In genomic region chr10:15791473-15792269, GRCm38 (mm10) we compare ENCODE assay signal across 29 mouse cellular contexts.
DNase-seq lines count a peak whose midpoint lies in the region; ATAC-seq and TF ChIP-seq lines count a peak whose summit lies in the region.
"Had no signal": no experiment of that assay in that cellular context is flagged by ENCODE, and none has a peak within 500 bp of the region (broad histone marks: within the 10 kb centered on the region; RNA-seq: fewer than 3 reads in every experiment).

No protein-coding gene starts in this region.

- H3K36me3 ChIP-seq in midbrain, embryonic 10.5 days = no peaks in the 10 kb centered on the region
- H3K36me3 ChIP-seq in midbrain, embryonic 15.5 days (replicated peaks) = no peaks in the 10 kb centered on the region
- H3K36me3 ChIP-seq in E14TG2a.4 (ENCODE audit: insufficient read depth, low read length) (no peaks in the 10 kb centered on the region), ES-Bruce4 (ENCODE audit: control insufficient read depth, insufficient read depth, low read length, poor library complexity, severe bottlenecking) (no peaks in the 10 kb centered on the region)
- H3K36me3 ChIP-seq: embryonic facial prominence, embryonic 10.5 days; embryonic facial prominence, embryonic 13.5 days; forebrain, embryonic 12.5 days; heart, embryonic 15.5 days; hindbrain, embryonic 10.5 days; hindbrain, embryonic 13.5 days; intestine, embryonic 15.5 days had no signal

- no peak overlapping the region for H3K4me3 ChIP-seq in midbrain, embryonic 10.5 days
- H3K4me3 ChIP-seq in midbrain, embryonic 15.5 days = no peak overlapping the region
- H3K4me3 ChIP-seq in E14TG2a.4 (replicated peaks; ENCODE audit: low read length) (peak overlapping the region; percentile 26; the same call in 1 of the 2 replicates), ES-Bruce4 (ENCODE audit: low read depth, low read length) (peak overlapping the region; percentile 52)
- H3K4me3 ChIP-seq: embryonic facial prominence, embryonic 10.5 days; embryonic facial prominence, embryonic 13.5 days; erythroblast, embryonic 14.5 days; forebrain, embryonic 12.5 days; heart, embryonic 15.5 days; hindbrain, embryonic 10.5 days; hindbrain, embryonic 13.5 days; intestine, embryonic 15.5 days had no signal

- no peak overlapping the region for H3K9ac ChIP-seq in midbrain, embryonic 15.5 days
- peak overlapping the region; percentile 32; the same call in 1 of the 2 replicates for H3K9ac ChIP-seq in ES-Bruce4 (ENCODE audit: low read depth, poor library complexity, severe bottlenecking)
- H3K9ac ChIP-seq: embryonic facial prominence, embryonic 13.5 days; forebrain, embryonic 12.5 days; heart, embryonic 15.5 days; hindbrain, embryonic 13.5 days; intestine, embryonic 15.5 days had no signal

- 0 out of 2 replicates have a peak, but pooled peaks cover 3% of the 10 kb centered on the region for H3K9me3 ChIP-seq in midbrain, embryonic 10.5 days (replicated peaks)
- no peaks in the 10 kb centered on the region for H3K9me3 ChIP-seq in midbrain, embryonic 15.5 days
- H3K9me3 ChIP-seq in E14TG2a.4 (ENCODE audit: low read length) = no peaks in the 10 kb centered on the region
- no peaks in the 10 kb centered on the region for H3K9me3 ChIP-seq in ES-Bruce4 (replicated peaks; ENCODE audit: control insufficient read depth, insufficient read depth, low read length, poor library complexity, severe bottlenecking)
- H3K9me3 ChIP-seq: embryonic facial prominence, embryonic 13.5 days; heart, embryonic 15.5 days; hindbrain, embryonic 13.5 days; intestine, embryonic 15.5 days had no signal

- no peak for ATAC-seq in midbrain, embryonic 15.5 days (replicated peaks)
- ATAC-seq: CD4-positive, CD25-positive, alpha-beta regulatory T cell, adult 4 months; forebrain, embryonic 16.5 days; hindbrain, embryonic 16.5 days; intestine, embryonic 15.5 days had no signal

- H3K27me3 ChIP-seq in midbrain, embryonic 10.5 days (ENCODE audit: low read depth, poor library complexity, severe bottlenecking) = no peaks in the 10 kb centered on the region
- no peaks in the 10 kb centered on the region for H3K27me3 ChIP-seq in midbrain, embryonic 15.5 days (replicated peaks)
- H3K27me3 ChIP-seq in E14TG2a.4 (ENCODE audit: insufficient read depth, low read length) (no peaks in the 10 kb centered on the region), ES-Bruce4 (ENCODE audit: control insufficient read depth, insufficient read depth, low read length, poor library complexity, severe bottlenecking) (no peaks in the 10 kb centered on the region)
- H3K27me3 ChIP-seq: embryonic facial prominence, embryonic 13.5 days; forebrain, embryonic 12.5 days; heart, embryonic 15.5 days; hindbrain, embryonic 13.5 days; intestine, embryonic 15.5 days had no signal

- H3K4me1 ChIP-seq in midbrain, embryonic 10.5 days = peaks cover 22% of the 10 kb centered on the region
- H3K4me1 ChIP-seq in midbrain, embryonic 15.5 days = no peaks in the 10 kb centered on the region
- H3K4me1 ChIP-seq in E14TG2a.4 (replicated peaks; ENCODE audit: low read depth, low read length) (peaks cover 14% of the 10 kb centered on the region; the same call in 1 of the 2 replicates), ES-Bruce4 (ENCODE audit: control insufficient read depth, insufficient read depth, low read length) (no peaks in the 10 kb centered on the region)
- H3K4me1 ChIP-seq: embryonic facial prominence, embryonic 10.5 days; embryonic facial prominence, embryonic 13.5 days; forebrain, embryonic 12.5 days; heart, embryonic 15.5 days; hindbrain, embryonic 10.5 days; hindbrain, embryonic 13.5 days; intestine, embryonic 15.5 days had no signal

- 0 out of 2 replicates have a peak overlapping the region, but pooled peaks have one; percentile 49 for H3K27ac ChIP-seq in midbrain, embryonic 10.5 days (replicated peaks)
- no peak overlapping the region for H3K27ac ChIP-seq in midbrain, embryonic 15.5 days
- H3K27ac ChIP-seq in ES-Bruce4 (ENCODE audit: insufficient read depth, low read length) = peak overlapping the region; percentile 83
- H3K27ac ChIP-seq: embryonic facial prominence, embryonic 10.5 days; embryonic facial prominence, embryonic 13.5 days; forebrain, embryonic 12.5 days; heart, embryonic 15.5 days; hindbrain, embryonic 10.5 days; hindbrain, embryonic 13.5 days; intestine, embryonic 15.5 days had no signal

- WGBS in midbrain, embryonic 10.5 days = 35% methylated on average over 7 of the region's 7 CpGs
- WGBS in midbrain, embryonic 15.5 days = 33% methylated on average over 7 of the region's 7 CpGs

- TF ChIP-seq CTCF in E14TG2a.4 (conservative IDR thresholded peaks at IDR 0.05; ENCODE audit: low read length) (no peak), ES-Bruce4 (IDR thresholded peaks at IDR 0.05; ENCODE audit: low read depth, low read length) (no peak)

- TF ChIP-seq POLR2A in ES-Bruce4 (IDR thresholded peaks at IDR 0.05; ENCODE audit: insufficient read depth, low read length) = no peak

- TF ChIP-seq EP300 in ES-Bruce4 (IDR thresholded peaks at IDR 0.05; ENCODE audit: insufficient read depth, low read depth, low read length) = peak; percentile 92

- H3K4me2 ChIP-seq in midbrain, embryonic 15.5 days = no peak overlapping the region
- H3K4me2 ChIP-seq: embryonic facial prominence, embryonic 13.5 days; forebrain, embryonic 12.5 days; heart, embryonic 11.5 days; heart, embryonic 15.5 days; hindbrain, embryonic 13.5 days; intestine, embryonic 15.5 days had no signal

- DNase-seq in midbrain, embryonic 10.5 days (ENCODE audit: low spot score) = peak; percentile 12
- DNase-seq in R1 (ENCODE audit: low read depth, low spot score) = peak; percentile 87
- no peak for DNase-seq in right cerebral cortex, postnatal 4 days
- DNase-seq in layer of hippocampus, adult 18-20 months (ENCODE audit: low spot score in 2 of 2) = no peak
- DNase-seq: adrenal gland, adult 2 months; adrenal gland, postnatal 14 days; cerebellum, adult 11 months; cerebellum, adult 2 months; cerebellum, adult 9-11 months; cerebellum, postnatal 36 days; gastrocnemius, postnatal 10 days; gastrocnemius, postnatal 36 days; heart, postnatal 10 days; heart, postnatal 36 days had no signal

Comparison
In these comparisons a context has a peak if more than half of its experiments do, and no peak if none do; other contexts are left out.
1. DNase-seq: peak in midbrain, embryonic 10.5 days (single experiment) and R1 (single experiment); none in right cerebral cortex, postnatal 4 days (single experiment) and layer of hippocampus, adult 18-20 months (0 of 2).
2. H3K4me3 ChIP-seq: peak in E14TG2a.4 (single experiment) and ES-Bruce4 (single experiment); none in midbrain, embryonic 10.5 days (single experiment) and midbrain, embryonic 15.5 days (single experiment).